Mouse (Mus musculus) urinary bladder, postnatal 25 days (tissue): ENCODE results near the gene Kdelc1.

Source experiments
- DNase-seq: peaks from one replicate; pipeline ENCODE4 v3.0.0; 2022; ENCODE audit warnings: low spot score

Gene Kdelc1

GRCm38 (mm10) chr1:44063439-44063838 lies 55.2 kb downstream of the Kdelc1 start:
- DNase-seq = no peak

DNA sequence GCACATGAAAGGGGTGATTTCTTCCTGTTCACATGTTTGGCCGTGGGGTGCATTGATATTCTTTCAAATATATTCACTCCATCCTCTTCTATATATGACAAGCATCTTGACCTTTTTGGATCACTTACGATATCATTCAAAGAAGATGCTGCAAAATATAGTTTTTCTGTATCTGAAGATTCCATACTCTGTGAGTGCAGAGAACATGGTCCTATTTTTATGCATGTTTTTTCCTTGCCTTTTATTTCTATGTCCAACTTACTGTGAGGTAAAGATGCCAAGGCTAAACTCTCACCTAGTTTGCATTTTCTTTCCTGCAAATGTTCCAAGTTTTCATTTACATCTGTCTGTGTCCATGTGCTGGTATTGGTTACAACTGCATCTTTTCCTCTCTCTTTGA lies 56.8 kb downstream of the Kdelc1 start, which contains the start of gene Gm8251:
Gene Gm8251, minus strand, starts transcription at position 101 of the 400 bp plus-strand sequence.
- no peak for DNase-seq

- DNase-seq = no peak
Observed at GRCm38 (mm10) chr1:44057805-44058204, 60.8 kb downstream of the Kdelc1 start.
